Mouse (Mus musculus) hindbrain, postnatal 0 days (tissue): ENCODE measurements around the gene Dusp18. TPM values are rescaled to one million over a fixed set of nuclear protein-coding genes. Genes with fewer than 3 reads are reported as not detected.

ENCODE experiments used
- ATAC-seq: fragments of 200-750 bp; cut with Nextera tagmentation; 2 replicates; pipeline ENCODE4 v1.8.0; 2017; ENCODE audit warnings: mild to moderate bottlenecking, moderate TSS enrichment, moderate library complexity
- DNase-seq: peaks from one replicate; pipeline ENCODE4 v3.0.0-alpha.2; 2015; ENCODE audit warnings: low spot score
- H3K27ac ChIP-seq: fragments of 300-500 bp; sonication (generic); 2 replicates; pipeline ENCODE4 v1.5.1; 2014; ENCODE audit warnings: mild to moderate bottlenecking
- H3K27me3 ChIP-seq: fragments of 300-500 bp; sonication (generic); 2 replicates; pipeline ENCODE4 v1.6.1; 2014; ENCODE audit warnings: low read length, mixed read lengths; ENCODE audit not compliant: insufficient read depth
- H3K36me3 ChIP-seq: fragments of 300-500 bp; sonication (generic); 2 replicates; pipeline ENCODE4 v1.6.1; 2014; ENCODE audit warnings: low read length, mixed read lengths; ENCODE audit not compliant: insufficient read depth
- H3K4me1 ChIP-seq: fragments of 300-500 bp; sonication (generic); 2 replicates; pipeline ENCODE4 v1.6.1; 2014; ENCODE audit warnings: antibody characterized with exemption, low read length, mixed read lengths; ENCODE audit not compliant: insufficient read depth
- H3K4me2 ChIP-seq: fragments of 300-500 bp; sonication (generic); 2 replicates; pipeline ENCODE4 v1.6.1; 2014; ENCODE audit warnings: low read depth, mild to moderate bottlenecking, low read length, moderate library complexity, mixed read lengths
- H3K4me3 ChIP-seq: fragments of 300-500 bp; sonication (generic); 2 replicates; pipeline ENCODE4 v1.5.1; 2014; ENCODE audit warnings: low read length
- H3K9ac ChIP-seq: fragments of 300-500 bp; sonication (generic); replicated peaks from 2 replicates; pipeline ENCODE4 v1.6.1; 2014; ENCODE audit warnings: mild to moderate bottlenecking, low read length, moderate library complexity, mixed read lengths
- H3K9me3 ChIP-seq: fragments of 300-500 bp; sonication (generic); 2 replicates; pipeline ENCODE4 v1.6.1; 2016; ENCODE audit warnings: low read length, mixed read lengths
- CTCF ChIP-seq: IDR thresholded peaks from 2 replicates; pipeline ENCODE4 v1.5.1; 2016; ENCODE audit warnings: antibody characterized with exemption, control low read depth, low read depth
- WGBS: fragments of 180-500 bp; shearing (Covaris S2); extraction: QIAGEN DNeasy Blood & Tissue Kit; methylation state at CpG from one replicate; pipeline ENCODE4 v1.1.7; 2014; 5-methylcytosine and 5-hydroxymethylcytosine counted together
- polyA plus RNA-seq: library from polyadenylated mRNA; unstranded; fragments of >200 nt; fragmentation: Nextera tagmentation; extraction: Ambion mirVana; gene quantifications from 2 replicates; pipeline ENCODE4 v1.2.1, GENCODE M21; 2015
- total RNA-seq: library from RNA; depleted of rRNA; stranded (reverse); fragments of >200 nt; gene quantifications from 2 replicates; pipeline ENCODE4 v1.2.3, GENCODE M21; 2014

The Dusp18 gene
- total and polyA plus RNA-seq, 2 experiments from 2014 or later = 16.3 to 16.9 TPM

DNA sequence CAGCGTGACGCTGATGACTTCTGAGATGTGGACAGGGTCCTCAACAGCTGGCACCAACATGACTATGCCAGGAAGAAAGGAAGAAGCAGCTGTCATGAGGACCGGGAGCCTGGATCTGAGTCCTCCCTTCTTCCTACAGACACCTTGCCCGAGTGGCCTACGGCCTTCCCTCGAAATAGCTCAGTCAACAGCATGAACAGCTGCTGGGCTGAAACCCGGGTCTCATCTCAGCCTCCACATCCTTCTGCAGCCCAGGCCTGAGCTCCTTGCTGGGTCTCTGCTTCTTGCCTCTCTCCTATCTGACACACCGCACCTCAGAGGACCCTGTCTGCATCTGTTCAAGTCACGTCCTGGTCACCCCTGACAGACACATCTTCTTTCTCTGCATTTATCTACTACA, 27.1 kb downstream of the Dusp18 start:
- TF ChIP-seq CTCF = no peak
- Histone ChIP-seq H3K9me3 (no peaks in the 10 kb centered on the region), H3K27ac (no peak overlapping the region), H3K4me1 (no peaks in the 10 kb centered on the region), H3K9ac (no peak overlapping the region), H3K4me2 (no peak overlapping the region), H3K36me3 (peaks cover 5% of the 10 kb centered on the region; the same call in 1 of the 2 replicates), H3K27me3 (no peaks in the 10 kb centered on the region), H3K4me3 (no peak overlapping the region)
- DNase-seq (no peak), ATAC-seq (no peak)
- 88% methylated on average over 9 of the region's 9 CpGs for WGBS

DNA sequence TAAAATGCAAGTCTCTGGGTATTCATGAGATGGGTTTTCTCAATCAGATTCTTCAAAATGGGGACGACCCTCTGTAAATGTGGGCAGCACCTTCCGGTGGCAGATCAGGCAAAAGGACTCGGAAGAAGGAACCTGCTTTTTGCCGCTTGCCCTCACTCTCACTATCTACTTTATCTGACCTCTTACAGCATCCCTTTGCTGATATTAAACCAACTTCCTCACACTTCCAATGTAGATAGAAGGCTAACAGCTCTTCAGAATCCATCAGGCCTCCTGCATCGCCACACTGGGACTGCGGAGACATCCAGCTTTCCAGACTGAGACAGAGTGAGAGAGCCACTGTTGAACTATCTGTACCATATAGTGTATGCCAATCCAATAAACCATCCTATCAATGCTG, 27.7 kb downstream of the Dusp18 start:
- no peak overlapping the region for H3K9ac ChIP-seq
- no peak for DNase-seq

DNA sequence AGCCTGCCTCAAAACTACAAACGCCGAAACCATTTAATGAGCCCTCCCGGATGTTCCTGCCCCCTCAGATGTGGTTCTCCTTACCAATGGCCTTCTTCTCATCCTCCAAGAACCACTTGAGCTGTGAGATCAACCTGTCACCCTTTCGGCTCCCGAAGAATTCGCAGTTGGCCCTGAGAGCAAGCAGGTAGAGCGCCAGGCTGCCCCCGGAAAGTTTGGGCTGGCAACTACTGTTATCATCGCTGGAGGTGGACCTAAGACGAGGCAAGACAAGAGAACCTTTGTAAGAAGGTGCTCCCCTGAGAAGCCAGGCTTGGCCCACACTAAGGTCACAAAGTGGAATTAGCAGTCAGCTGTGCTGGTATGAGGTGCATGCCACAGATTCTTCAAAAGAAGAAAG, 30.9 kb downstream of the Dusp18 start:
- DNase-seq = no peak

More for the DNA sequence above, 27.7 kb downstream of the Dusp18 start:
- H3K4me2 ChIP-seq = no peak overlapping the region
- no peaks in the 10 kb centered on the region for H3K9me3 ChIP-seq
- 97% methylated on average over 6 of the region's 6 CpGs for WGBS
- no peak overlapping the region for H3K4me3 ChIP-seq
- H3K36me3 ChIP-seq = peaks cover 5% of the 10 kb centered on the region; the same call in 1 of the 2 replicates
- no peak overlapping the region for H3K27ac ChIP-seq
- no peaks in the 10 kb centered on the region for H3K4me1 ChIP-seq
- no peaks in the 10 kb centered on the region for H3K27me3 ChIP-seq
- no peak for TF ChIP-seq CTCF
- no peak for ATAC-seq

GRCm38 (mm10) chr11:3930019-3930418, 35.0 kb downstream of the Dusp18 start:
- DNase-seq = no peak
- Histone ChIP-seq H3K9me3 (no peaks in the 10 kb centered on the region), H3K36me3 (no peaks in the 10 kb centered on the region), H3K4me3 (no peak overlapping the region), H3K9ac (no peak overlapping the region), H3K27me3 (no peaks in the 10 kb centered on the region), H3K27ac (no peak overlapping the region), H3K4me1 (peaks cover 5% of the 10 kb centered on the region; the same call in 1 of the 2 replicates), H3K4me2 (no peak overlapping the region)
- no peak for ATAC-seq
- WGBS = 79% methylated on average over 4 of the region's 4 CpGs
- no peak for TF ChIP-seq CTCF

More for the DNA sequence above, 30.9 kb downstream of the Dusp18 start:
- Histone ChIP-seq H3K4me2 (no peak overlapping the region), H3K27ac (no peak overlapping the region), H3K36me3 (peaks cover 5% of the 10 kb centered on the region; the same call in 1 of the 2 replicates), H3K4me3 (no peak overlapping the region), H3K4me1 (no peaks in the 10 kb centered on the region), H3K27me3 (no peaks in the 10 kb centered on the region), H3K9ac (no peak overlapping the region), H3K9me3 (no peaks in the 10 kb centered on the region)
- TF ChIP-seq CTCF = no peak
- 96% methylated on average over 10 of the region's 10 CpGs for WGBS
- ATAC-seq = no peak

- Histone ChIP-seq H3K9ac (peak overlapping the region; percentile 51), H3K4me1 (peaks cover 5% of the 10 kb centered on the region; the same call in 1 of the 2 replicates), H3K4me3 (peak overlapping the region; percentile 43), H3K9me3 (no peaks in the 10 kb centered on the region), H3K36me3 (no peaks in the 10 kb centered on the region), H3K27me3 (no peaks in the 10 kb centered on the region), H3K4me2 (peak overlapping the region; percentile 85), H3K27ac (no peak overlapping the region)
- ATAC-seq = no peak
- no peak for TF ChIP-seq CTCF
- WGBS = 22% methylated on average over 6 of the region's 6 CpGs
- DNase-seq = no peak
Measured at GRCm38 (mm10) chr11:3930931-3931330, 35.9 kb downstream of the Dusp18 start.

DNA sequence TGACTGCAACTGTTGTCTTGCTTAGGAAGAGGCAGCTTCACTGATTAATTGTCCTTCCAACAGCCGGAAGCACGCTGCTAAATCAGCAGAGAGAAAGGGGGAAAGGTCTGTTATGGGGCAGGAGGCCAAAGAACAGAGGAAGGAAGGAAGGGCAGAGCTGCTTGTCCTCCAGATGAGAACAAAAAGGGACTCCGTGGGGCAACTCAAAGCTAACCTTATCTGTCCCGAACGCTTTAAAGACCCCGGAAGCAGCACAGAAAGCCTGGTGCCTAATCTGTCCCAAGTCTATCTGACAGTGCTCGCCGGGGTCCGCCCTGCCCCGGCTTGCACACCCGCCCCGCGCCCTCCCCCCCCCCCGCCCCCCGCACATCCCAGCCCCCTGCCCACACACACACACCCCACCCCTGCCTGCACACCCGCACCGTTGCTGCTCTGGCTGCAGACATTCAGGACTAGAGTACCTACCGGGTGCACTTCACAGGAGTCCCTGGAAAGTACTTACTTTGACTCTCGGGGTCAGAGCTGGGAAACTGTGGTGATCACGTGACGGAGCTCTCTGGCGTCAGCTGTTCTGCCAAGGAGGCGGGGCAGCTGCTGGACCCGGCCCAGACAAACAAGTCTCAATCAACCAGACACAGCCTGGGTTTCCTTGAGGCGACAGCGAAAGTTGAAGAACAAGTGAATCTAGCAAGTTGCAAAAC, 36.6 kb downstream of the Dusp18 start, which contains the start of gene Tcn2:
Gene Tcn2 (minus strand): TSS at position 649 of the 701 bp plus-strand sequence.
- peaks cover 5% of the 10 kb centered on the region; the same call in 1 of the 2 replicates for H3K4me1 ChIP-seq
- WGBS = 0% methylated on average over 18 of the region's 26 CpGs

DNA sequence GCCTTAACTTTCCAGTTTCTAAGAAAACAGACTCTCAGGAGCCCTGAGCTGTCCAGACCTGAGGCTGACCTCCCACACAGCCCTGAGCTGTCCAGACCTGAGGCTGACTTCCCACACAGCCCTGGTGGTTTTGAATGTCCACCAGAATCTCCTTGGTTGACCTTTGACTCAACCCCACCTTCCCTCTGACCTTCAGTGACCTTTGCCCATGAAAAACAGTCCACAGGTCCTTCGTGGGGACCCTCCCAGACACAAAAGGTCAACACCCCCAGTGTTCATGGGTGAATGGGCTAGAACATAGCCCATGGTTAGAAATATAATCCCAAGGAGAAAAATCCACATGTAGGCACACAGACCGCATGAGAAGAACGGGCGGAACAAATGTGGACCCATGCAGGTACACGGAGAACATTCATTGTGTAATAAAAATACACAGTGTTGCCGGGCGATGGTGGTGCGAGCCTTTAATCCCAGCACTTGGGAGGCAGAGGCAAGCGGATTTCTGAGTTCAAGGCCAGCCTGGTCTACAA, 38.8 kb downstream of the Dusp18 start:
- Histone ChIP-seq H3K4me2 (no peak overlapping the region), H3K36me3 (no peaks in the 10 kb centered on the region), H3K27me3 (no peaks in the 10 kb centered on the region), H3K4me1 (peaks cover 5% of the 10 kb centered on the region; the same call in 1 of the 2 replicates), H3K9me3 (no peaks in the 10 kb centered on the region), H3K9ac (no peak overlapping the region), H3K4me3 (no peak overlapping the region), H3K27ac (no peak overlapping the region)
- 78% methylated on average over 9 of the region's 9 CpGs for WGBS
- ATAC-seq (no peak), DNase-seq (no peak)
- no peak for TF ChIP-seq CTCF

More for the DNA sequence above, 36.6 kb downstream of the Dusp18 start, which contains the start of gene Tcn2:
- DNase-seq = peak; percentile 81
- peak within 1 kb of the TSS; percentile 85 for H3K4me2 ChIP-seq
- no peak within 1 kb of the TSS for H3K27ac ChIP-seq
- H3K36me3 ChIP-seq = no peaks in the 10 kb centered on the region
- no peaks in the 10 kb centered on the region for H3K9me3 ChIP-seq
- H3K9ac ChIP-seq = peak within 1 kb of the TSS; percentile 51
- peak within 1 kb of the TSS; percentile 43 for H3K4me3 ChIP-seq
- ATAC-seq = peak; percentile 85
- H3K27me3 ChIP-seq = no peaks in the 10 kb centered on the region
- TF ChIP-seq CTCF = no peak
